ENCODE assay signal across 18 mouse cellular contexts in the genomic region with DNA sequence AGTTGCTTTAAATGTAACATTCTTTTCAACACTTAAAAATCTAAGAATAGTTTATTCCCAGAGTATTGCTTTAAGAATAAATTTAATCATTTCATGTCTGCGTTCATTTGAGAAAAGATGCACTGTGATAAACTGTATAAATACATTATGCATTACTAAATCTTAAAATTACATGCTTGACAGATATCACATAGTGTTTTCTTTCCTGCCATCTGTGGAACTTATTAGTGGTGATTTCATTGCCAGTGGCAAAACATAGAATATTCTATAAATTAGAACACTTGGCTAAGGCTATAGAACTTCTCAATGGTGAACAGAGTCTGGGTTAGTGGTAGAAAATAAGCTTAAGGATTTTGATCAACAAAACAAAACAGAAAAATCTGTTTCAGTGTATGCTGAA.
"Had no signal": no experiment of that assay in that cellular context is flagged by ENCODE, and none has a peak within 500 bp of the region (broad histone marks: within the 10 kb centered on the region; RNA-seq: fewer than 3 reads in every experiment).

No protein-coding gene starts in this region.

- H3K9me3 ChIP-seq: midbrain, embryonic 10.5 days; midbrain, embryonic 12.5 days; neural tube, embryonic 13.5 days; neural tube, embryonic 15.5 days had no signal

- H3K4me3 ChIP-seq: midbrain, embryonic 10.5 days; midbrain, embryonic 12.5 days; myocyte; neural tube, embryonic 13.5 days; neural tube, embryonic 15.5 days had no signal

- H3K36me3 ChIP-seq: midbrain, embryonic 10.5 days; midbrain, embryonic 12.5 days; neural tube, embryonic 13.5 days; neural tube, embryonic 15.5 days had no signal

- H3K4me1 ChIP-seq: midbrain, embryonic 10.5 days; midbrain, embryonic 12.5 days; neural tube, embryonic 13.5 days; neural tube, embryonic 15.5 days had no signal

- H3K27me3 ChIP-seq: midbrain, embryonic 12.5 days; neural tube, embryonic 13.5 days; neural tube, embryonic 15.5 days had no signal

- H3K9ac ChIP-seq: lung, embryonic 14.5 days; midbrain, embryonic 12.5 days; neural tube, embryonic 13.5 days; neural tube, embryonic 15.5 days had no signal

- ATAC-seq: midbrain, embryonic 16.5 days had no signal

- H3K27ac ChIP-seq: midbrain, embryonic 10.5 days; midbrain, embryonic 12.5 days; neural tube, embryonic 13.5 days; neural tube, embryonic 15.5 days had no signal

- DNase-seq: lung, embryonic 14.5 days; lung, postnatal 10 days; lung, postnatal 4 days; midbrain, embryonic 14.5 days; retina, postnatal 1 day; right cerebral cortex, adult 18-20 months; right cerebral cortex, postnatal 25 days; right cerebral cortex, postnatal 4 days; spleen, adult 18-20 months; thymus, adult 2 months; thymus, postnatal 25 days; thymus, postnatal 4 days had no signal

- H3K4me2 ChIP-seq: lung, embryonic 14.5 days; midbrain, embryonic 12.5 days; neural tube, embryonic 13.5 days; neural tube, embryonic 15.5 days had no signal
